Mouse (Mus musculus): ENCODE measurements around the gene Epha4. TPM values are rescaled to one million over a fixed set of nuclear protein-coding genes. Genes with fewer than 3 reads are reported as not detected.
A peak's percentile ranks its signal among the peaks of the same experiment; 100 is the strongest.

Gene Epha4
- total and polyA plus RNA-seq, 3 experiments, result 3.9 to 26.0 (median 13.0) TPM

DNA sequence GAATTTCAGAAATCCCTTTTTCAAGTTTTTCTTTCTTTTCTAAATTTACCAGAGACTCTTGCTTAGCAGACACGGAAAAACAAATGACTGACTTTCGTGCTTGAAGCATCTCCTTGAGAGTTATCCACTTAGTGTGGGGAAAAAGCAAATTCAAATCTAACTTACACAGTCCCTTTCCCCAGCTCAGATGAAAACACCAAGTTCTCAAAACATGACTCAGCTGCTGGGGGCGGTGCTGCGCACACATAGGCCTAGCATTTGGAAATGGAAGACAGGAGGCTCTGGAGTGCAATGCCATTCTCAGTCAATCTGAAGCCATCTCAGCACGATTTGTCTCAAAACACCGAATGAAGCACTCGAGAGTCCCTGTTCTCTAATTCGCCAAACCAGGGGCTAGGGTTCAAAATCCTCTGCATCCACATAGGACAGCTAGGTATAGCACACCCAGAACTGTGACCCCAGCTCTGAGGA, 11.1 kb downstream of the Epha4 start (continued):
- TF ChIP-seq MAZ (IDR thresholded peaks at IDR 0.05; ENCODE audit: low read depth, low read length) (peak; percentile 88; the same call in 1 of the 2 replicates), CHD2 (IDR thresholded peaks at IDR 0.05; ENCODE audit: low read length) (peak; percentile 64), CHD1 (IDR thresholded peaks at IDR 0.05; ENCODE audit: low read depth, low read length) (peak; percentile 89; the same call in 1 of the 2 replicates)

DNA sequence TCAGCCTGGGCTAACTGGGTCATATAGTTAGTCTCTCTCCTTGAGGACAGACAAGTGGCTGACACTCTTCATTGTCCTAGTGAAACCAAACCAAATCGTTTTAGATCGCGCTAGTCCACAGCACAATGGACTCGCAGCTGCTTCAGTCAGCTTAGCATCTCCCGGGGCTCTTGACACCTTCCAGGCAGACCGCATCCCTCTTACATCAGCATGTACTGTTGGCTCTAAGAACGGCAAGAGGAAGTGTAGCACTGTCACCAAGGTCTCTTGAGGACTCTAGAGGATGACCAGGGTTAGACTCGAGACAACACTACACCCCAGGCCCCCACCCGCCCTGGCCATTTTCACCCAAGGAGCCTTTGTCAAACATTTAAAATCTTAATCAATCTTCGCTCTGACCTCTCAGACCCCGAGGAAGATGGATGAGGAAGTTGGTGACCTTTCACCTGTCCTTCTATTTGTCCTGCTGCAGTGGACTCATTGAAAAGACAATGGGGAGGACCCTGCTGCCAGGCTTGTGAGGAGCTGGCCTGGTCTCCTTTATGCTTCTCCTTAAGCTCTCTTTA, 12.3 kb downstream of the Epha4 start:
- Histone ChIP-seq H3K4me1 (ENCODE audit: control insufficient read depth in 1 of 2, insufficient read depth in 2 of 2) (peaks cover 5 to 90% of the 10 kb centered on the region in 2 experiments), H3K4me2 (ENCODE audit: insufficient read depth, low read depth, poor library complexity, severe bottlenecking) (peak overlapping the region; percentile 69), H3K27ac (ENCODE audit: insufficient read depth, low read depth) (peak overlapping the region; percentile 91), H3K9me3 (replicated peaks; ENCODE audit: low read length) (no peaks in the 10 kb centered on the region), H3K27me3 (replicated peaks) (no peaks in the 10 kb centered on the region), H3K4me3 (replicated peaks in 1 of 3; ENCODE audit: low read depth in 2 of 3, low read length in 2 of 3, poor library complexity in 1 of 3) (no peak overlapping the region), H3K36me3 (replicated peaks in 1 of 2; ENCODE audit: control insufficient read depth in 1 of 2, insufficient read depth in 1 of 2, low read length in 1 of 2) (peaks cover 14 to 23% of the 10 kb centered on the region in 2 experiments), H3K79me2 (replicated peaks; ENCODE audit: control insufficient read depth, extremely low read depth, insufficient read depth, poor library complexity, severe bottlenecking) (peaks cover 53% of the 10 kb centered on the region), H3K9ac (ENCODE audit: insufficient read depth, low read depth) (peak overlapping the region; percentile 49)
- dilution Hi-C loops (cut with MboI; ENCODE audit: extremely low pct_ligation_motif_present, extremely low pct_unique_long_range_greater_than_20kb, low sequenced_read_pairs) (no loop called here), in situ Hi-C loops (cut with MboI; ENCODE audit: low pct_ligation_motif_present, low pct_unique_long_range_greater_than_20kb, low sequenced_read_pairs) (loop anchor here (25.0 kb wide), 2 partner anchors 315 to 415 kb away; no protein-coding TSS in a partner anchor)
- TF ChIP-seq TCF12 (IDR thresholded peaks at IDR 0.05; ENCODE audit: low read depth, low read length) (peak; percentile 47; the same call in 1 of the 2 replicates), RCOR1 (conservative IDR thresholded peaks at IDR 0.05; ENCODE audit: low read depth, low read length) (no peak), ETS1 (conservative IDR thresholded peaks at IDR 0.05; ENCODE audit: low read depth, low read length) (peak; percentile 73), MEF2A (IDR thresholded peaks at IDR 0.05; ENCODE audit: borderline replicate concordance, low read depth, low read length) (peak; percentile 51; the same call in 1 of the 2 replicates), IRF4 (IDR thresholded peaks at IDR 0.05; ENCODE audit: low read depth, low read length) (0 out of 2 replicates have a peak, but pooled peaks have one; percentile 27)
- DNase-seq (ENCODE audit: extremely low read depth), result peak; percentile 83

DNA sequence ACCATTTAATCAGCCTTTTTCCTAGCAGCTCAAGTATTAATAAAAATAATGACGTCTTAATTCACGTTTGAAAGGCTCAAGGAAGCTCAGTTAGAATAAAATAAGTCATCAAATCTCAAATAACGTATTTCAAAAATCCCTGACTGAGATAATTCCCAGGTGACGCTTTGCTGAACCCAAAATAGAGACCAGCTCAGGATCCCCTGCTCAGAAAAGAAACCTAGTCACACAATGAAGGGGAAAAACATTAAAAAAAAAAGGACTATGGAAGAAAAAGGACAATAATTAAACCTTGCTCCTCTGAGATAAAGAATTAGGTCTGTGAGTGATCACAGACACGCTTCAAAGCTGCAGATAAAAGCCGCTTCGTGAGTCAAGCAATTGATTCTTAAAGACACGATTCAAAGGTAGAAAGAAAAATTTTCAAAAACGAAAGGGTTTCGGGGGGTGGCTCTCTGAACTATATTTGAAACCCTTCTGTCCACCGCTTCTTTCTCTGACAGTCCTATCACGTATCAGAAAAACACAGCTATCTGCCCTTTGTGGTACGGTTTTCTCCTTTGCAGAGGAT, 13.4 kb downstream of the Epha4 start:
- H3K36me3 ChIP-seq (replicated peaks in 1 of 2; ENCODE audit: control insufficient read depth in 1 of 2, insufficient read depth in 1 of 2, low read length in 1 of 2), result peaks cover 9 to 17% of the 10 kb centered on the region in 2 experiments
- peak overlapping the region; percentile 50 for H3K9ac ChIP-seq (ENCODE audit: insufficient read depth, low read depth)
- H3K4me2 ChIP-seq (ENCODE audit: insufficient read depth, low read depth, poor library complexity, severe bottlenecking), result peak overlapping the region; percentile 70
- peak overlapping the region in 1 of 3 experiments; percentile 16 for H3K4me3 ChIP-seq (replicated peaks in 1 of 3; ENCODE audit: low read depth in 2 of 3, low read length in 2 of 3, poor library complexity in 1 of 3)
- no peaks in the 10 kb centered on the region for H3K27me3 ChIP-seq (replicated peaks)
- no peak for DNase-seq (ENCODE audit: extremely low read depth)
- in situ Hi-C loops (cut with MboI; ENCODE audit: low pct_ligation_motif_present, low pct_unique_long_range_greater_than_20kb, low sequenced_read_pairs) (loop anchor here (25.0 kb wide), 2 partner anchors 314 to 414 kb away; no protein-coding TSS in a partner anchor), dilution Hi-C loops (cut with MboI; ENCODE audit: extremely low pct_ligation_motif_present, extremely low pct_unique_long_range_greater_than_20kb, low sequenced_read_pairs) (no loop called here)
- H3K27ac ChIP-seq (ENCODE audit: insufficient read depth, low read depth), result peak overlapping the region; percentile 68
- 0 out of 2 replicates have a peak, but pooled peaks have one; percentile 16 for TF ChIP-seq CHD1 (IDR thresholded peaks at IDR 0.05; ENCODE audit: low read depth, low read length)
- TF ChIP-seq TBP (conservative IDR thresholded peaks at IDR 0.05; ENCODE audit: low read depth, low read length), result no peak
- no peak for TF ChIP-seq ZC3H11A (IDR thresholded peaks at IDR 0.05; ENCODE audit: low read depth, low read length)
- TF ChIP-seq MEF2A (IDR thresholded peaks at IDR 0.05; ENCODE audit: borderline replicate concordance, low read depth, low read length), result peak; percentile 81
- no peak for TF ChIP-seq JUND (conservative IDR thresholded peaks at IDR 0.05; ENCODE audit: low read depth, low read length)
- TF ChIP-seq HCFC1 (IDR thresholded peaks at IDR 0.05; ENCODE audit: low read depth, low read length), result no peak
- TF ChIP-seq MYC (IDR thresholded peaks at IDR 0.05; ENCODE audit: low read depth, low read length), result no peak
- TF ChIP-seq CHD2 (IDR thresholded peaks at IDR 0.05; ENCODE audit: low read length), result 0 out of 2 replicates have a peak, but pooled peaks have one; percentile 21
- peak; percentile 33; the same call in 1 of the 2 replicates for TF ChIP-seq ZNF384 (IDR thresholded peaks at IDR 0.05; ENCODE audit: low read depth, low read length)
- peak; percentile 43; the same call in 1 of the 2 replicates for TF ChIP-seq ETS1 (conservative IDR thresholded peaks at IDR 0.05; ENCODE audit: low read depth, low read length)
- TF ChIP-seq MAFK (IDR thresholded peaks at IDR 0.05; ENCODE audit: insufficient replicate concordance, low read length), result no peak; the same call in 1 of the 2 replicates
- peak; percentile 61 for TF ChIP-seq SIN3A (IDR thresholded peaks at IDR 0.05; ENCODE audit: low read length)
- TF ChIP-seq POLR2AphosphoS2 (IDR thresholded peaks at IDR 0.05; ENCODE audit: low read depth, low read length), result no peak
- TF ChIP-seq MAZ (IDR thresholded peaks at IDR 0.05; ENCODE audit: low read depth, low read length), result no peak
- no peaks in the 10 kb centered on the region for H3K9me3 ChIP-seq (replicated peaks; ENCODE audit: low read length)
- peaks cover 51% of the 10 kb centered on the region for H3K79me2 ChIP-seq (replicated peaks; ENCODE audit: control insufficient read depth, extremely low read depth, insufficient read depth, poor library complexity, severe bottlenecking)
- H3K4me1 ChIP-seq (ENCODE audit: control insufficient read depth in 1 of 2, insufficient read depth in 2 of 2), result peaks cover 5 to 89% of the 10 kb centered on the region in 2 experiments
